Mouse (Mus musculus) Patski (cell line): ENCODE measurements at regions not wholly inside any gene's neighbourhood (a gene's known extent, or its start where the extent isn't known, plus 50 kb on each side); places are given as distances from the start of the nearest gene placed in this dataset.

ENCODE experiments used
- ATAC-seq: fragments of 100-300 bp; one replicate; pipeline ENCODE4 v1.8.0; 2021
- CTCF ChIA-PET: fragments of 350-600 bp; sonication (Branson Sonifier 250); formaldehyde crosslinking; loops from one replicate; lab custom pipeline; 2022; ENCODE audit warnings: inconsistent platforms; lab: Charles Lee
- POLR2A ChIA-PET: fragments of 350-600 bp; sonication (Branson Sonifier 250); formaldehyde crosslinking; loops from one replicate; lab custom pipeline; 2022; ENCODE audit warnings: antibody characterized with exemption, inconsistent platforms; lab: Charles Lee
- DNase-seq: peaks from one replicate; pipeline ENCODE4 v3.0.0-alpha.2; 2011; ENCODE audit warnings: low read depth, low spot score
- H3K27me3 ChIP-seq: fragments of 371-371 bp; one replicate; pipeline ENCODE4 v1.5.1; 2021
- CTCF ChIP-seq: fragments of 100-300 bp; IDR thresholded peaks from one replicate; pipeline ENCODE4 v1.5.1; 2021
- in situ Hi-C: fragments of 300-500 bp; cut with MboI; formaldehyde crosslinking; loops from 3 replicates; pipeline ENCODE4 v1.11.1; 2018; ENCODE audit warnings: low pct_unique_long_range_greater_than_20kb, mixed read lengths

DNA sequence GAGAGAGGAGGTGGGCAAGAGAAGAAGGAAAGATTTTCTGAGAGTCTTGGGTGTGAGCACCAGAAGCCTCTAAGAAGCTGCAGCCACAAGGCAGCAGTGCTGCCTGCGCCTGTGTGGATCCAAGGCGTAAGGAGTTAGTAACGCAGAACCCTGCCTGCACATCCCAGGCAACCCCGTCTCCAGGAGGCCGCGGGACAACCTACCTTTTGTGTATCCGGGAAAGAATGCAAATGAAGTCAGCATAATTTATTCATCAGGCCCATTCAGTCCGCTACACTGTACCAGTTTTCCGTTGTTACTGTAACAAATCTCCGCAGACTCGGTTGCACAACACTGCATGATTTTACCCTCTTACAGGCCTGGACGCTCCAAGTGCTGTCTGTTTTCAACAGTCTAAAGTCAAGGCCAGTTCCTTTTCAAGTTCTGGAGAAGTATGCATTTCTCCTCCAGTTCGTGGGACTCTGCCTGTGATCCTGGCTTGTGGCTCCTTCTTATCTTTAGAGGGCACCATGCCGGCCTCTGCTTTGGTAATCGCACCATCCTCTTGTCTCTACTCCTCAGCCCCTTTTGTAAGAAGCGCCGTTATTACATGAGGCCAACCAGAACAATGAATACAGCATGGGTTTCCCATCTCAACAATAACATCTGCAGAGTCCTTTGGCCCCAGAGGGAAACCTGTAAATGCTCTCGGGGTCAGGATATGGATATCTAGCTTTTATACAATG is 133.8 kb downstream of the Nufip1 start:
- ChIA-PET POLR2A (no interaction called here), CTCF (no interaction called here)
- no peak for TF ChIP-seq CTCF
- no peak for DNase-seq
- in situ Hi-C loops = no loop called here
- no peaks in the 10 kb centered on the region for H3K27me3 ChIP-seq
- no peak for ATAC-seq

DNA sequence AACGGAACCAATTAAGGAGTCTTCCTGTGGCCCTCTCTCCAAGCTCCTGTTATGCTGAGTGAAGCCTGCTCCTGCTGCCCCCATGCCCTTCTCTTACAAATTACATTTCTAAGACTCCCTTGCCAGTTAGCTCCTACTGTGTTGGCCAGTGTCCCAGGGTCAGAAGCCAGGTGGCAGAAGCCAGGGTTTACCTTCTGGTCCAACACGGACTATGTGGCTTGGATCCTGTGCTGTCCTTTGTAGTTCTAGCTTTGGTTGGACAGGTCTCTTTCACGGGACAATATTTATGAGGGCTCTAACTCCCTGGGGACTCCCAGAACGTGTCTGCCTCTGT is 134.3 kb downstream of the Nufip1 start:
- in situ Hi-C loops = no loop called here
- no peaks in the 10 kb centered on the region for H3K27me3 ChIP-seq
- ChIA-PET CTCF (no interaction called here), POLR2A (no interaction called here)
- ATAC-seq (no peak), DNase-seq (no peak)
- TF ChIP-seq CTCF = no peak

- no peak for DNase-seq
- ATAC-seq = no peak
- H3K27me3 ChIP-seq = no peaks in the 10 kb centered on the region
Observed at GRCm38 (mm10) chr14:76247664-76248063, 137.0 kb downstream of the Nufip1 start.

GRCm38 (mm10) chr14:76253850-76254249 is 143.2 kb downstream of the Nufip1 start:
- ChIA-PET POLR2A (interaction anchor here (0.6 kb wide), 1 partner anchor 70 kb away, joined by 3 read pairs; no protein-coding TSS in a partner anchor), CTCF (no interaction called here)
- no peak for TF ChIP-seq CTCF
- ATAC-seq (no peak), DNase-seq (no peak)
- in situ Hi-C loops = no loop called here
- H3K27me3 ChIP-seq = no peaks in the 10 kb centered on the region

More at GRCm38 (mm10) chr14:76247664-76248063, 137.0 kb downstream of the Nufip1 start:
- POLR2A ChIA-PET = interaction anchor here (0.6 kb wide), 1 partner anchor 135 kb away, joined by 4 read pairs; no protein-coding TSS in a partner anchor
- TF ChIP-seq CTCF = no peak
- CTCF ChIA-PET = interaction anchor here (1.1 to 1.3 kb wide), 2 partner anchors 55 to 209 kb away, joined by 3 to 4 read pairs; no protein-coding TSS in a partner anchor
- in situ Hi-C loops = no loop called here

DNA sequence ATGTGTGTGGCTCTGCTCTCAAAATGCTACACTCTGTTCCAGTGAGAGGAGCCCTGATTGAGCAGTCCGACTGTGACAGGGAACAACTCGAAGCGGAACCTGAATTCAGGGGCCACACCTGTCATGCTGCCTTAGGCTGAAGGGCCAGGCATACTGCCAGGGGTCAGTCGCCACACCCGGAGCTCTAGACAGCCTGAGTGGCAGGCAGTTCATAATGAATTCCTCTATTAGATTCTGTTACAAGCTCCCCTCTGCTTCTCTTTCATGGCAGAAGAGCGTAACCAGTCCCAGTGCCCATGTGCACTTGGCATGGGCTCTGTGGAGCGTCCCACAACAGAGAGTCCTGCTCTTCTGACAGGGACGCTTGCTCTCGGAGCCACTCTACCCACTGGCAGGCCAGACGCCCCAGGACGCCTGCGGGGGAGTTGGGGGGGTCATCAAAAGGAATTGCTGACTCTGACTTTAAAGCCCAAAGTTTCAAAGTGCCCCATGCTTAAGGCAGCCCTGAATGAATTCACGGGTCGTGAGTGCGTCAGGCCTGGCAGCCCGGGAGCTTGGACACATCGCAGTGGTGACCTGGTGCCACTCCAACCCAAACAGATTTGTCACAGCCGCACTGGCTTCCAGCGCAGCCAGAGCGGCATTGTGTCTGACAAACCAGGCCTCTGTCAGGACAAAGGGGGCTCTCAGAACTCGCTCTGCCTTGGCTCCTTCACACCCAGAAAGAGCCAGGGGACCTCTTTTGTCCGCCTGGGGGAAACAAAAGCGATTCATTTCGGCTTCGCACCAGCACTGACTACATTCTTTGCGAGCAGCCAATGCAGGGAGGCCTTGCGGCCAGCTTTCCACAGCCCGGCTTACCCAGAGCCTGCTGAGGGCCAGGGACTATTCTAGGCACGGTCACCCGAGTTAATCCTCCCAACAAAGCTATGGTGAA is 144.1 kb downstream of the Nufip1 start:
- ChIA-PET CTCF (no interaction called here), POLR2A (interaction anchor here (0.6 kb wide), 1 partner anchor 69 kb away, joined by 3 read pairs; no protein-coding TSS in a partner anchor)
- TF ChIP-seq CTCF = no peak
- H3K27me3 ChIP-seq = no peaks in the 10 kb centered on the region
- no peak for DNase-seq
- ATAC-seq = peak; percentile 53
- in situ Hi-C loops = no loop called here

- TF ChIP-seq CTCF = no peak
- in situ Hi-C loops = no loop called here
- no peaks in the 10 kb centered on the region for H3K27me3 ChIP-seq
- DNase-seq (no peak), ATAC-seq (no peak)
- CTCF ChIA-PET = no interaction called here
- POLR2A ChIA-PET = no interaction called here
Observed at GRCm38 (mm10) chr14:76255971-76256370, 145.3 kb downstream of the Nufip1 start.

GRCm38 (mm10) chr14:76258626-76259025 is 147.9 kb downstream of the Nufip1 start:
- CTCF ChIA-PET = no interaction called here
- ATAC-seq = no peak
- in situ Hi-C loops = no loop called here
- POLR2A ChIA-PET = no interaction called here
- TF ChIP-seq CTCF = no peak
- no peaks in the 10 kb centered on the region for H3K27me3 ChIP-seq
- DNase-seq = no peak

- CTCF ChIA-PET = interaction anchor here (1.4 kb wide), 1 partner anchor 12 kb away, joined by 4 read pairs; no protein-coding TSS in a partner anchor
- no peak for TF ChIP-seq CTCF
- POLR2A ChIA-PET = no interaction called here
- DNase-seq = no peak
- no peaks in the 10 kb centered on the region for H3K27me3 ChIP-seq
- in situ Hi-C loops = no loop called here
- no peak for ATAC-seq
Observed at GRCm38 (mm10) chr14:76260628-76261293, 150.1 kb downstream of the Nufip1 start.

DNA sequence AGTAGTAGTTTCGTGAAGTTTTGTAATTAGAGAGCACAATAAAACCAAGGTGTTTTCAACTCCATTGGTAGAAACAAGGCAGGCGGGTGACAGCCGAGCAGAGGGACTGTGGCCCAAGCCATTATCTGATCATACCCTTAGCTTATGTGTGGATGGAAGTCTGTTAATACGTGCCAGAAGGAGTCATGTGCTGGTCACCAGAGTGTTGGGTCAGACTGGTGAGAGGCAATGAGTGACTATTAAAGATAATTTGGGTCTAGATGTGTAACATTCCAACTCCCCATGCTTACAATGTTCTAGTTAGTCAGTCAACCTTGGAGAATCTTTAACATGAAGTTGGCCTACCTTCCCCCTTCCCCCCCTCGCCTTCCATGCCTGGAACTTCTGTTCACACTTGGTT is 151.1 kb upstream of the Tsc22d1 start:
- no peak for TF ChIP-seq CTCF
- POLR2A ChIA-PET = no interaction called here
- in situ Hi-C loops = no loop called here
- DNase-seq (no peak), ATAC-seq (no peak)
- CTCF ChIA-PET = no interaction called here
- no peaks in the 10 kb centered on the region for H3K27me3 ChIP-seq

DNA sequence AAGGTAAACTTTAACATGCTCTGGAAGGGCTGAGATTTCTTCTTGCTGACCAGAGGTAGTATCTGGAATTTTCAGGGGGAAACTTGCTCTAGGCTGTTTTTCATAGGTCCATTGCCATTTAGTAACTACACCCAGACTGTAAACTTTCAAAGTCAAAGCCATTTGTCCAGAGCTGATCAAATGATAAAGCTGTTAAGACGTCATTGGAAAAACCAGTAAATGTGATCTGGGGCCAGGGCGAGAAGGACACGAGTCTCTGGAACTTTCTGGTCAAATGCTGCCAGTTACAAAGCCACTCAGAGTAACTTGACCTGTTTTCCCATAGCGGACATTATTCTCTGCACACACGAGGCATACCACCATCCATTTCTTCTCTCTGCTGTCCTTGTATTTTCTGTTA is 148.9 kb upstream of the Tsc22d1 start:
- in situ Hi-C loops = no loop called here
- POLR2A ChIA-PET = no interaction called here
- H3K27me3 ChIP-seq = no peaks in the 10 kb centered on the region
- no peak for ATAC-seq
- CTCF ChIA-PET = no interaction called here
- no peak for TF ChIP-seq CTCF
- DNase-seq = no peak
